In the genomic region with DNA sequence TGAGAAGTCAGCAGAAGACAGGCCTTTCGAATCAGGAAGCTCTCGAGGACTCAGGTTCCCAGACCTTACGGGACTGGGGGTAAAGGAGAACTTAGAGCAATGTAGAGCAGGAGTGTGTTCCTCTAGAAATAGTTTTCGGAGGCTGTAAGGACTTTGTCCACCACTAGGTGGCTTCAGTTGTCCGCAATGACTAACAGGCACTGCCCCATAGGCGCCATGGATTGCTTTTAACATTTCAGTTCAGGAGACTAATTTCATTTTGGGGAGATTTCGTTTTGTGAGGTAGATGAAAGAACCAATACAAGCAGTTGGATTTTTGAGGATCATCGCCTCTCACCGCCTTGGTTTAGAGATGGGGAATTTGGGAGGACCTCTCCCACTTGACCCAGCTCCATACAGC, we compare ENCODE assay signal across 9 mouse cellular contexts.
DNase-seq lines count a peak whose midpoint lies in the region; ATAC-seq and TF ChIP-seq lines count a peak whose summit lies in the region.
"Had no signal": no experiment of that assay in that cellular context is flagged by ENCODE, and none has a peak within 500 bp of the region (broad histone marks: within the 10 kb centered on the region; RNA-seq: fewer than 3 reads in every experiment).

No protein-coding gene starts in this region.

- peak; percentile 87 to 98 (median 95) for TF ChIP-seq CTCF in MEL (IDR thresholded peaks at IDR 0.05 in 2 of 3, conservative IDR thresholded peaks at IDR 0.05 in 1 of 3; ENCODE audit: control insufficient read depth in 1 of 3, insufficient read depth in 1 of 3, low read depth in 2 of 3, low read length in 3 of 3, poor library complexity in 1 of 3, severe bottlenecking in 1 of 3)

- H3K36me3 ChIP-seq in liver, embryonic 12.5 days = no peaks in the 10 kb centered on the region
- peaks cover 0 to 5% of the 10 kb centered on the region in 2 experiments; a peak in 2 of 4 replicates for H3K36me3 ChIP-seq in MEL (ENCODE audit: control insufficient read depth in 1 of 2, insufficient read depth in 2 of 2, low read length in 2 of 2)
- H3K36me3 ChIP-seq: heart, embryonic 15.5 days had no signal

- no peak for TF ChIP-seq POLR2A in MEL (IDR thresholded peaks at IDR 0.05; ENCODE audit: control insufficient read depth in 1 of 2, insufficient read depth in 1 of 2, low read depth in 1 of 2, low read length in 2 of 2, poor library complexity in 1 of 2)

- no peaks in the 10 kb centered on the region for H3K9me3 ChIP-seq in liver, embryonic 12.5 days (replicated peaks)
- no peaks in the 10 kb centered on the region for H3K9me3 ChIP-seq in MEL (replicated peaks; ENCODE audit: insufficient read depth, low read length)
- H3K9me3 ChIP-seq: heart, embryonic 15.5 days had no signal

- no peak overlapping the region for H3K27ac ChIP-seq in liver, embryonic 12.5 days
- no peak overlapping the region for H3K27ac ChIP-seq in MEL (ENCODE audit: control insufficient read depth, low read depth, low read length)
- H3K27ac ChIP-seq: heart, embryonic 15.5 days had no signal

- peak; percentile 94 for TF ChIP-seq RAD21 in MEL (IDR thresholded peaks at IDR 0.05; ENCODE audit: low read depth, low read length)

- H3K9ac ChIP-seq in liver, embryonic 12.5 days = no peak overlapping the region
- no peak overlapping the region for H3K9ac ChIP-seq in MEL (ENCODE audit: control insufficient read depth, low read depth, low read length, poor library complexity, severe bottlenecking)
- H3K9ac ChIP-seq: heart, embryonic 15.5 days had no signal

- DNase-seq in liver (peak; percentile 53), MEL (ENCODE audit: low read depth, low spot score) (peak; percentile 88)
- DNase-seq in c-Kit-positive CD71-positive TER-119-negative erythroid progenitor cells, embryonic 14.5 days (ENCODE audit: low read depth) = peak; percentile 27
- peak; percentile 25 to 64 for DNase-seq in left cerebral cortex, postnatal 14 days (ENCODE audit: low spot score in 2 of 2)
- no peak for DNase-seq in ovary, postnatal 36 days (ENCODE audit: low spot score)

- ATAC-seq in liver, embryonic 12.5 days = no peak
- peak; percentile 65 for ATAC-seq in frontal cortex, adult (ENCODE audit: low TSS enrichment)
- peak; percentile 66 for ATAC-seq in neutrophil, adult 5-6 weeks (ENCODE audit: extremely low read depth, insufficient number of reproducible peaks, low FRiP score, poor library complexity, severe bottlenecking)

- no peak for TF ChIP-seq EP300 in MEL (IDR thresholded peaks at IDR 0.05; ENCODE audit: low read depth in 1 of 2, low read length in 2 of 2)

- H3K79me2 ChIP-seq in MEL (ENCODE audit: control insufficient read depth, insufficient read depth, low read length, poor library complexity) = no peaks in the 10 kb centered on the region

- H3K4me3 ChIP-seq in liver, embryonic 12.5 days = no peak overlapping the region
- no peak overlapping the region for H3K4me3 ChIP-seq in MEL (ENCODE audit: control insufficient read depth in 1 of 2, insufficient read depth in 1 of 2, low read depth in 2 of 2, low read length in 2 of 2)
- H3K4me3 ChIP-seq: heart, embryonic 15.5 days had no signal

- 29% methylated on average over 9 of the region's 9 CpGs for WGBS in liver, embryonic 12.5 days (ENCODE audit: insufficient replicate concordance)

- no peaks in the 10 kb centered on the region for H3K4me1 ChIP-seq in liver, embryonic 12.5 days
- peaks cover 0 to 6% of the 10 kb centered on the region in 2 experiments; a peak in 2 of 4 replicates for H3K4me1 ChIP-seq in MEL (ENCODE audit: control insufficient read depth in 1 of 2, insufficient read depth in 2 of 2, low read length in 2 of 2)
- H3K4me1 ChIP-seq: heart, embryonic 15.5 days had no signal

- intact Hi-C loops in left cerebral cortex, postnatal 14 days (cut with DNase I) = no loop called here

- no peak overlapping the region for H3K4me2 ChIP-seq in liver, embryonic 12.5 days
- H3K4me2 ChIP-seq: heart, embryonic 15.5 days had no signal

- H3K27me3 ChIP-seq in liver, embryonic 12.5 days (replicated peaks) = no peaks in the 10 kb centered on the region
- H3K27me3 ChIP-seq in MEL (ENCODE audit: control insufficient read depth in 1 of 2, insufficient read depth in 2 of 2, low read length in 2 of 2) = no peaks in the 10 kb centered on the region
- H3K27me3 ChIP-seq: heart, embryonic 15.5 days had no signal

TF ChIP-seq in MEL, 35 proteins besides CTCF, POLR2A, EP300 and RAD21:
- TF ChIP-seq HCFC1 (IDR thresholded peaks at IDR 0.05; ENCODE audit: low read depth, low read length) = no peak
- TF ChIP-seq POLR2AphosphoS2 (IDR thresholded peaks at IDR 0.05; ENCODE audit: low read length) = no peak
- peak; percentile 82 for TF ChIP-seq ZC3H11A (IDR thresholded peaks at IDR 0.05; ENCODE audit: low read depth, low read length)
- no peak for TF ChIP-seq TAL1 (IDR thresholded peaks at IDR 0.05; ENCODE audit: low read length)
- TF ChIP-seq ZNF384 (IDR thresholded peaks at IDR 0.05; ENCODE audit: low read depth, low read length) = no peak
- peak; percentile 17; the same call in 1 of the 2 replicates for TF ChIP-seq MYB (IDR thresholded peaks at IDR 0.05; ENCODE audit: low read depth, low read length)
- TF ChIP-seq SMC3 (IDR thresholded peaks at IDR 0.05; ENCODE audit: low read depth, low read length) = peak; percentile 94
- no peak for TF ChIP-seq POLR2AphosphoS5 (IDR thresholded peaks at IDR 0.05; ENCODE audit: borderline replicate concordance, low read depth, low read length)
- no peak for TF ChIP-seq NRF1 (IDR thresholded peaks at IDR 0.05; ENCODE audit: insufficient read depth, low read depth, low read length, poor library complexity, severe bottlenecking)
- TF ChIP-seq TBP (IDR thresholded peaks at IDR 0.05; ENCODE audit: low read depth, low read length) = 0 out of 2 replicates have a peak, but pooled peaks have one; percentile 44
- 0 out of 2 replicates have a peak, but pooled peaks have one; percentile 7 for TF ChIP-seq ELF1 (IDR thresholded peaks at IDR 0.05; ENCODE audit: low read depth, low read length)
- TF ChIP-seq USF2 (IDR thresholded peaks at IDR 0.05; ENCODE audit: borderline replicate concordance in 1 of 2, insufficient read depth in 1 of 2, low read depth in 1 of 2, low read length in 2 of 2) = no peak
